Mouse (Mus musculus) midbrain, embryonic 16.5 days (tissue): ENCODE data around the gene Mccc2. TPM values are rescaled to one million over a fixed set of nuclear protein-coding genes. Genes with fewer than 3 reads are reported as not detected.

Experiments
- ATAC-seq: fragments of 200-750 bp; cut with Nextera tagmentation; 2 replicates; pipeline ENCODE4 v1.8.0; 2017; ENCODE audit warnings: moderate TSS enrichment
- H3K27ac ChIP-seq: fragments of 300-500 bp; sonication (generic); 2 replicates; pipeline ENCODE4 v1.5.1; 2014; ENCODE audit warnings: mild to moderate bottlenecking, low read length, mixed read lengths
- H3K27me3 ChIP-seq: fragments of 300-500 bp; sonication (generic); 2 replicates; pipeline ENCODE4 v1.6.1; 2014; ENCODE audit warnings: low read depth, low read length, mixed read lengths; ENCODE audit not compliant: control insufficient read depth, insufficient read depth
- H3K36me3 ChIP-seq: fragments of 300-500 bp; sonication (generic); 2 replicates; pipeline ENCODE4 v1.6.1; 2014; ENCODE audit warnings: mild to moderate bottlenecking, low read length, moderate library complexity, mixed read lengths; ENCODE audit not compliant: control insufficient read depth, insufficient read depth
- H3K4me1 ChIP-seq: fragments of 300-500 bp; sonication (generic); 2 replicates; pipeline ENCODE4 v1.6.1; 2014; ENCODE audit warnings: mild to moderate bottlenecking, low read length, mixed read lengths; ENCODE audit not compliant: control insufficient read depth, insufficient read depth
- H3K4me2 ChIP-seq: fragments of 300-500 bp; sonication (generic); 2 replicates; pipeline ENCODE4 v1.6.1; 2014; ENCODE audit warnings: mild to moderate bottlenecking, low read length, mixed read lengths
- H3K4me3 ChIP-seq: fragments of 300-500 bp; sonication (generic); 2 replicates; pipeline ENCODE4 v1.5.1; 2014; ENCODE audit warnings: low read depth, mild to moderate bottlenecking, low read length, moderate library complexity, mixed read lengths
- H3K9ac ChIP-seq: fragments of 300-500 bp; sonication (generic); 2 replicates; pipeline ENCODE4 v1.6.1; 2014; ENCODE audit warnings: low read depth, low read length, mixed read lengths
- H3K9me3 ChIP-seq: fragments of 300-500 bp; sonication (generic); replicated peaks from 2 replicates; pipeline ENCODE4 v1.6.1; 2014; ENCODE audit warnings: mild to moderate bottlenecking, low read length, mixed read lengths; ENCODE audit not compliant: control insufficient read depth, poor library complexity, severe bottlenecking
- WGBS: fragments of 180-500 bp; shearing (Covaris S2); extraction: QIAGEN DNeasy Blood & Tissue Kit; methylation state at CpG from one replicate; pipeline ENCODE4 v1.1.7; 2014; 5-methylcytosine and 5-hydroxymethylcytosine counted together
- polyA plus RNA-seq: library from polyadenylated mRNA; unstranded; fragments of >200 nt; fragmentation: Nextera tagmentation; extraction: Ambion mirVana; gene quantifications from 2 replicates; pipeline ENCODE4 v1.2.1, GENCODE M21; 2015

Mccc2 gene
- polyA plus RNA-seq, 1 experiment from 2014 or later = 34.9 TPM

DNA sequence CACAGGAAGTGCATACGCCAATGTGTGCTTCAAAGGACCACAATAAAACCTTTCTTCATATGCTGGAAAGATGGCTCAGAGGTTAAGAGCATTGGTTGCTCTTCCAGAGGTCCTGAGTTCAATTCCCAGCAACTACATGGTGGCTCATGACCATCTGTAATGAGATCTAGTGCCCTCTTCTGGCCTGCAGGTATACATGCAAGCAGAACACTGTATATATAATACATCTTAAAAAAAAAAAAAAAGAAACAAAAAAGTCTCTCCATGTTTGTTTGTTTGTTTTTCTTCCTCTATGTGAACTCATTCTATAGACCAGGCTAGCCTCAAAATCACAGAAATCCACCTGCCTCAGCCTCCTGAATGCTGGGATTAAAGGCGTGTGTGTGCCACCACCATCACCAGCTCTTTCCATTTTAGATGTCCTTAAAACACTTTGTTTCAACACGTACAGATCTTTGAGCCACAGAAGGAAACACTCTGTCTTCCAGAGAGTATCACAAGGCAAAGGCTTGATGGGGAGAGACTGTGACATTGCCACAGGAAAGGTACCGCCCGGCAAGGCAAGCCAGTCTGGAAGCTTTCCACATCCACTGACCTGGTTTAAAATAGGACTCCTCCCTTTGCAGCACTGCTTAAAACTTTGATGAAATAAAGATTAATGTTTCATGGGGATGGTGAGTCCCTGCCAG, 60.4 kb downstream of the Mccc2 start:
- H3K27ac ChIP-seq = no peak overlapping the region
- H3K36me3 ChIP-seq = peaks cover 7% of the 10 kb centered on the region
- ATAC-seq = no peak
- 97% methylated on average over 5 of the region's 5 CpGs for WGBS
- H3K9me3 ChIP-seq = 0 out of 2 replicates have a peak, but pooled peaks cover 2% of the 10 kb centered on the region
- no peak overlapping the region for H3K4me3 ChIP-seq
- H3K4me1 ChIP-seq = no peaks in the 10 kb centered on the region
- H3K27me3 ChIP-seq = no peaks in the 10 kb centered on the region
- no peak overlapping the region for H3K4me2 ChIP-seq
- no peak overlapping the region for H3K9ac ChIP-seq

DNA sequence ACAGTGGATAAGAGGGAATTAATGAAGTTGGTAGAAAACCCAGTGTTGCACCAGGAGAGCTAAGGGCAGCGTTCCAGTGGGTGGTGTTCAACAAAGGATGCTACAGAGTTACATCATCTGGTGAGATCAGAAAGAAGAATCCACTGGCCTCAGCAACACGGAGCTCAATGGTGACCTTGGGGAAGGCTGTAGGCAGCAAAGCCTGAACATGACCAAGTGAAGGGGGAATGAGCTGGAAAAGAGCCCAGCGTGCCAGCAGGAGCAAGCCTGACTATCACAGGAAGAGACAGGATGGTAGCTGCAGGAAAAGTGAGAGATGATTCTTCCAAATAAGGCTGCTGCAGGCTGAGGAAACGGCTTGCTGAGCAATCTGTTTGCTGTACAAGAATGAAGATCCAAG, 68.0 kb downstream of the Mccc2 start:
- no peak overlapping the region for H3K9ac ChIP-seq
- H3K4me2 ChIP-seq = no peak overlapping the region
- 73% methylated on average over 4 of the region's 4 CpGs for WGBS
- no peak overlapping the region for H3K4me3 ChIP-seq
- H3K9me3 ChIP-seq = no peaks in the 10 kb centered on the region
- H3K36me3 ChIP-seq = no peaks in the 10 kb centered on the region
- no peaks in the 10 kb centered on the region for H3K4me1 ChIP-seq
- H3K27ac ChIP-seq = no peak overlapping the region
- no peak for ATAC-seq
- H3K27me3 ChIP-seq = no peaks in the 10 kb centered on the region

DNA sequence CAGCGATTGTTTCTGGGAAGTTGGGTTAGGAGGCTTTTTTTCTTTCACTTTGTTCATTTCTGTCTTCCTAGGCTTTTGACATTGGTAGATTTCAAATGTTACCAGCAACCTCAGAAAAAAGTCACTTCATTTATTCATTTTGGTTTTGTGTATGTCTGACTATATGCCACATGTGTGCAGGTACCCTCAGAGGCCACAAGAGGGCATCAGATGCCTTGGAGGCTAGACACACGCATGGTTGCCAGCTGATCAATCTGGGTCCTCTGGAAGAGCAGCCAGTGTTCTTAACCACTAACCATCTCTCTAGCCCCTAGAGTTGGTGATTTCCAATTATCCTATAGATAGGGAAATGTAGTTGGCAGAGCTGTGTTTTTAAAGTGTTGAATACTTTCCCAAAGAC, 71.9 kb downstream of the Mccc2 start:
- Histone ChIP-seq H3K4me1 (peaks cover 10% of the 10 kb centered on the region), H3K9ac (no peak overlapping the region), H3K4me2 (no peak overlapping the region), H3K27ac (no peak overlapping the region), H3K27me3 (no peaks in the 10 kb centered on the region), H3K36me3 (no peaks in the 10 kb centered on the region), H3K9me3 (no peaks in the 10 kb centered on the region), H3K4me3 (no peak overlapping the region)
- ATAC-seq = no peak
- WGBS = 96% methylated on average over 2 of the region's 2 CpGs

DNA sequence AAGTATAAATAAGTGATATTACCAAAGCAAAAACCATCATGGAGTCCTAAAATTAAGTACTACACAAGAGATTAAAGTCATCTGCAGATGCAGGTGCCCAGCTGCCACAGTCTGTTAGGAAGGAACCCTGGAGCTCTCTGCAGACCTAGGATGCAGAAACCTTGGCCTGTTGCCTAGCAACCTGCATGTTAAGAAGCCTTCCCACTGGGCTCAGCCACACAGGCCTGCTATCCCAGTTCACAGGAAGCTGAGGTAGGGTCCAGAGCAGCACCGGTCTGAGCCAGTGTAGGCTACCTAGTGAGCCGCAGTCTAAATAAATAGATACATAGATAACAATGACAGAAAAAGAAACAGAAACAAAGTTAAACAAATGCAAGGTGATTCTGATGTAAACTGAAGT, 74.8 kb downstream of the Mccc2 start:
- 13% methylated on average over 2 of the region's 2 CpGs for WGBS
- Histone ChIP-seq H3K4me1 (peaks cover 13% of the 10 kb centered on the region), H3K36me3 (no peaks in the 10 kb centered on the region), H3K4me2 (no peak overlapping the region), H3K27ac (peak overlapping the region; percentile 54), H3K4me3 (no peak overlapping the region), H3K9me3 (no peaks in the 10 kb centered on the region), H3K27me3 (no peaks in the 10 kb centered on the region), H3K9ac (no peak overlapping the region)
- peak; percentile 93 for ATAC-seq

DNA sequence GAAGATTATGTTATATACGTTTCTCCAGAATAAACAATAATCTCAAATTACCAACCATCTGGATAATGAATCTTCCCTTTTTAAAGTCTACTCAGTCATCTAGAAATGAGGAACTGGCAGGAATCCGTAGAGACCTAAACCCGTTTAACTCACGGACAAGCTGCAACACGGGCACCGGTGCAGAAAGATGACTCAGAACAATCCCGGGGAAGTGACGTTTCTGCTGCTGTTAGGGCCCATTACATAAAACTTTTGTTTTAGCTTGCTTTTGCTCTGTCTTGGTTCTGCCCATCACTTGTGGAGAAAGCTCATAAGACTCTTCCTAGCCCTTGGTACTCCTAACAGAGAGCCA, 76.1 kb downstream of the Mccc2 start:
- 59% methylated on average over 8 of the region's 8 CpGs for WGBS
- Histone ChIP-seq H3K27ac (no peak overlapping the region), H3K4me3 (no peak overlapping the region), H3K4me2 (no peak overlapping the region), H3K27me3 (no peaks in the 10 kb centered on the region), H3K9ac (no peak overlapping the region), H3K4me1 (peaks cover 13% of the 10 kb centered on the region), H3K9me3 (no peaks in the 10 kb centered on the region), H3K36me3 (no peaks in the 10 kb centered on the region)
- ATAC-seq = no peak

DNA sequence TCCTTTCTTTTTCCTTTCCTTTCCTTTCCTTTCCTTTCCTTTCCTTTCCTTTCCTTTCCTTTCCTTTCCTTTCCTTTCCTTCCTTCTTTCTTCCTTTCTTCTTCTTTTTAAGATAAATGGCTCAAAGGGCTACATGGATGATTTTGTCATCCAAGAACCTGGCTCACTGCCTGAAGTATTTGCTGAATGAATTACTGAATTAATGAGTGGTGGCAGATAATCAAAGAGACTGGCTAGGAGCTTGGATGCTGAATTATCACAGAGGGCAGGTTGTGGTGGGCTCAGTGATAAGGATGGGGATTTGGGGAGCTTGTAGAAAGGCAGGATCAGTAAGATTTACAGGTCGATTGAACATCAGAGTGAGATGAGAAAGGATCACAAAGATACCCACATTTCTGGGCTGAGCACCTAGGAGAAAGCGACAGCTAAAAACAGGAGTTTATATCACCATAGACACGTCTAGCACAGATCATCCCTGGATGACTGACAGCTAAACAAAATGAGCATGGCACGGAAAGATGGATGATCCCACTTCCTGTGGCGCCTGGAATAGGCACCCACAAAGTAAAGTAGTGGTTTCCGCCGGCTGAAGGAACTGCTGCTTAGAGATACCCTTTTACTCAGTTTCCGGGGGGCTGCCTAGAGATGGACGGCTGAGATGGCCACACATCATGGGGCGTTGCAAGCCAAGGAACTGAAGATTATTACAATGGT, 76.7 kb downstream of the Mccc2 start:
- Histone ChIP-seq H3K27me3 (no peaks in the 10 kb centered on the region), H3K27ac (0 out of 2 replicates have a peak overlapping the region, but pooled peaks have one; percentile 20), H3K4me3 (no peak overlapping the region), H3K9ac (no peak overlapping the region), H3K4me2 (no peak overlapping the region), H3K36me3 (no peaks in the 10 kb centered on the region), H3K9me3 (no peaks in the 10 kb centered on the region), H3K4me1 (peaks cover 13% of the 10 kb centered on the region)
- 58% methylated on average over 10 of the region's 10 CpGs for WGBS
- ATAC-seq = no peak

DNA sequence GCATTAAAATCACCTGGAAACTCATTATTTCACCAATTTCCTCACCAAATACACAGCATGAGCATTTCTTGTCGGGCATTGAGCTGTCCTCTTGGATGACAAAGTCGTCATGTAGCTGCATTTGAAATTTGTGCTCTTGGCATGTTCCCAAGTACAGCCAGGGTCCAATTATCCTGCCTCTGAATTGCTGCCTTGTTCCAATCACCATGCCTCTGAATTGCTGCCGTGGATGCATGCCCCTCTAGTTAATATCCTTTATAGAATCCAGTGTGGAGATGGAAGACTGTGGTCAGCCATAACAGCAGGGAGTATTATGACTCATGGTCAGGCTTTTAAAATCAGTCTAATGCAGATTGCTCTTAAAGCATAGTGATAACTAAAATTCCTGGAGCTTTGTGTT, 77.7 kb downstream of the Mccc2 start:
- ATAC-seq = no peak
- 18% methylated on average over 3 of the region's 3 CpGs for WGBS
- Histone ChIP-seq H3K36me3 (no peaks in the 10 kb centered on the region), H3K4me1 (peaks cover 13% of the 10 kb centered on the region), H3K27me3 (no peaks in the 10 kb centered on the region), H3K9ac (no peak overlapping the region), H3K27ac (no peak overlapping the region), H3K9me3 (no peaks in the 10 kb centered on the region), H3K4me3 (no peak overlapping the region), H3K4me2 (no peak overlapping the region)

DNA sequence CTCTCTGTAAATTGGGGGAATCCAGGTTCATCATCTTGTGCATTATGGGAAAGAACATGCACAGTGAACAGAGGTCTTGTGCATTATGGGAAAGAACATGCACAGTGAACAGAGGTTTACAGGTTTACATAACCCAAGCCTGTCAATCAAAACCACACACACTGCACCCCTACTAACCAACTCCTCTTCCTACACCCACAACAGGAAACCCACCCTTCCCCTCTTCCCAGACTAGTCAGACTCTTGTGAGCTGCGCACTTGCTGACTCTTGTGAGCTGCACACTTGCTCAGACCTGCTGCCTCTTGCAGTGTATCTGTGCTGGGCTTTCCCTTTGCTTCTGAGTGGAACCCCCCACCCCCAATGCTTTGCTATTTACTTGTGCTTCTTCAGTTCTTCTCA, 83.0 kb downstream of the Mccc2 start:
- ATAC-seq = no peak
- Histone ChIP-seq H3K9me3 (no peaks in the 10 kb centered on the region), H3K36me3 (no peaks in the 10 kb centered on the region), H3K4me3 (no peak overlapping the region), H3K27ac (no peak overlapping the region), H3K9ac (no peak overlapping the region), H3K27me3 (no peaks in the 10 kb centered on the region), H3K4me1 (no peaks in the 10 kb centered on the region; the same call in 1 of the 2 replicates), H3K4me2 (no peak overlapping the region)
- 88% methylated on average over 1 of the region's 1 CpGs for WGBS

DNA sequence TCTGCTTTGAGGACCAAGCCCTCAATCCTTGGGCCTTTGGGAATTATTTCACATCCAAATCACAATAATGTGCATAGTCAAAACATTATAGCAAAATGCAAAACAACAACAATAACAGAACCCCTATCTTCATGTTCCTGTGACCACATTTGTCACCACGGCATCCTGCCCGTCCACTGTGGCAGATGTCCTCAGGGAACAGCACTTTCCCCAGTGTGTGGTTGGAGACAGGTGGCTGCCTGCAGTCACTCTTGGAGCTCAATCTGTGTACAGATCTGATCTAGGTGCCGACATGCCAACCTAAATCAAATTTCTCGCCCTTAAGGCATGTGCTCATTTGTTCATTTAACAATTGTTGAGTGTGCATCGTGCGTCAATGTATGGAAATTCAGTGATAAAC, 83.9 kb downstream of the Mccc2 start:
- ATAC-seq = no peak
- 84% methylated on average over 6 of the region's 6 CpGs for WGBS
- no peak overlapping the region for H3K9ac ChIP-seq
- no peaks in the 10 kb centered on the region for H3K36me3 ChIP-seq
- H3K4me2 ChIP-seq = no peak overlapping the region
- no peaks in the 10 kb centered on the region for H3K4me1 ChIP-seq
- no peak overlapping the region for H3K27ac ChIP-seq
- H3K27me3 ChIP-seq = no peaks in the 10 kb centered on the region
- no peaks in the 10 kb centered on the region for H3K9me3 ChIP-seq
- no peak overlapping the region for H3K4me3 ChIP-seq
